Mouse (Mus musculus): ENCODE data around the gene Aldh1b1.
A peak's percentile ranks its signal among the peaks of the same experiment; 100 is the strongest.

Aldh1b1 gene

GRCm38 (mm10) chr4:45826275-45827040, 27.6 kb downstream of the Aldh1b1 start, which contains the start of gene Igfbpl1:
TSS of gene Igfbpl1 (minus strand) at chr4:45826923.
- no peak for DNase-seq (ENCODE audit: low spot score)

GRCm38 (mm10) chr4:45829907-45830759, 31.3 kb downstream of the Aldh1b1 start:
- DNase-seq (ENCODE audit: low spot score): no peak

GRCm38 (mm10) chr4:45831996-45832395, 33.2 kb downstream of the Aldh1b1 start:
- no peak for DNase-seq (ENCODE audit: low spot score)

GRCm38 (mm10) chr4:45833461-45833860, 34.6 kb downstream of the Aldh1b1 start:
- no peak for DNase-seq (ENCODE audit: low spot score)

GRCm38 (mm10) chr4:45844355-45844754, 45.5 kb downstream of the Aldh1b1 start:
- DNase-seq (ENCODE audit: low spot score): no peak

GRCm38 (mm10) chr4:45846263-45846662, 47.4 kb downstream of the Aldh1b1 start:
- DNase-seq (ENCODE audit: low spot score): no peak

GRCm38 (mm10) chr4:45848109-45848824, 49.4 kb downstream of the Aldh1b1 start, which contains the start of gene Stra6l:
TSS of gene Stra6l (plus strand) at chr4:45848664.
- DNase-seq (ENCODE audit: low spot score): no peak

GRCm38 (mm10) chr4:45848825-45849156, 50.0 kb downstream of the Aldh1b1 start:
- no peak for DNase-seq (ENCODE audit: low spot score)

GRCm38 (mm10) chr4:45849419-45849818, 50.6 kb downstream of the Aldh1b1 start:
- DNase-seq (ENCODE audit: low spot score): no peak

- DNase-seq (ENCODE audit: low spot score): peak; percentile 56
Observed at GRCm38 (mm10) chr4:45851640-45852051, 52.8 kb downstream of the Aldh1b1 start.

- peak; percentile 43 for DNase-seq (ENCODE audit: low spot score)
Observed at GRCm38 (mm10) chr4:45853496-45854246, 54.8 kb downstream of the Aldh1b1 start.

All from MN1 (cell line).